Mouse (Mus musculus) kidney, postnatal 36 days (tissue): ENCODE data around the gene Krt39.

ENCODE experiments used
- DNase-seq, 2 experiments: peaks; one replicate each; pipeline ENCODE4 v3.0.0; 2021 to 2022; ENCODE audit warnings: mixed read lengths in 2 of 2

Krt39 gene

GRCm38 (mm10) chr11:99521288-99521860 is at the start of gene Krt39:
Gene Krt39 (minus strand): TSS chr11:99521338.
- peak; percentile 6 to 27 for DNase-seq

GRCm38 (mm10) chr11:99566530-99566929 is 45.4 kb upstream of the Krt39 start, which contains the start of gene Krtap3-1:
Gene Krtap3-1 (minus strand): TSS chr11:99566630.
- no peak for DNase-seq

- DNase-seq = no peak
These were observed 41.4 kb upstream of the Krt39 start for GRCm38 (mm10) chr11:99562580-99562979.

- DNase-seq = no peak
These were observed 38.2 kb upstream of the Krt39 start, which contains the start of gene Gm11939 for GRCm38 (mm10) chr11:99559366-99559765. Gene Gm11939 (minus strand): TSS chr11:99559466.

- DNase-seq = peak in 1 of 2 experiments; percentile 1
These were observed 37.0 kb upstream of the Krt39 start for GRCm38 (mm10) chr11:99557976-99558745.

- DNase-seq = no peak
These were observed 35.6 kb upstream of the Krt39 start, which contains the start of gene Krtap3-2 for GRCm38 (mm10) chr11:99556753-99557152. Gene Krtap3-2 (minus strand): TSS chr11:99556853.

GRCm38 (mm10) chr11:99556195-99556594 is 35.1 kb upstream of the Krt39 start:
- DNase-seq = no peak

- DNase-seq = no peak
These were observed 29.6 kb upstream of the Krt39 start, which contains the start of gene Krtap3-3 for GRCm38 (mm10) chr11:99550765-99551164. Gene Krtap3-3 (minus strand): TSS chr11:99550865.

- DNase-seq = no peak
These were observed 26.8 kb upstream of the Krt39 start for GRCm38 (mm10) chr11:99547892-99548291.

- DNase-seq = peak; percentile 13 to 58
These were observed 18.6 kb upstream of the Krt39 start for GRCm38 (mm10) chr11:99539721-99540120.

GRCm38 (mm10) chr11:99514098-99514497 is 7.0 kb downstream of the Krt39 start:
- DNase-seq = no peak

GRCm38 (mm10) chr11:99500095-99500805 is 20.9 kb downstream of the Krt39 start:
- no peak for DNase-seq

- DNase-seq = no peak
These were observed 24.7 kb downstream of the Krt39 start for GRCm38 (mm10) chr11:99496460-99496859.

GRCm38 (mm10) chr11:99494741-99495140 is 26.4 kb downstream of the Krt39 start:
- DNase-seq = no peak

- no peak for DNase-seq
These were observed 27.6 kb downstream of the Krt39 start for GRCm38 (mm10) chr11:99493574-99493850.

- peak; percentile 5 to 15 for DNase-seq
These were observed 28.2 kb downstream of the Krt39 start, which contains the start of gene Krt23 for GRCm38 (mm10) chr11:99492733-99493573. Gene Krt23 (minus strand): TSS chr11:99493137.

GRCm38 (mm10) chr11:99491040-99491439 is 30.1 kb downstream of the Krt39 start:
- DNase-seq = no peak

- DNase-seq = peak in 1 of 2 experiments; percentile 5
These were observed 30.5 kb downstream of the Krt39 start for GRCm38 (mm10) chr11:99490624-99491023.

- no peak for DNase-seq
These were observed 31.9 kb downstream of the Krt39 start for GRCm38 (mm10) chr11:99489233-99489632.

GRCm38 (mm10) chr11:99474981-99475380 is 46.2 kb downstream of the Krt39 start:
- no peak for DNase-seq

GRCm38 (mm10) chr11:99473433-99473832 is 47.7 kb downstream of the Krt39 start:
- no peak for DNase-seq

- DNase-seq = no peak
These were observed 48.7 kb downstream of the Krt39 start for GRCm38 (mm10) chr11:99472405-99472804.

- no peak for DNase-seq
These were observed 49.2 kb downstream of the Krt39 start for GRCm38 (mm10) chr11:99471946-99472345.
